Mouse (Mus musculus): Measurements from ENCODE around the gene Adgrg7.

The Adgrg7 gene

DNA sequence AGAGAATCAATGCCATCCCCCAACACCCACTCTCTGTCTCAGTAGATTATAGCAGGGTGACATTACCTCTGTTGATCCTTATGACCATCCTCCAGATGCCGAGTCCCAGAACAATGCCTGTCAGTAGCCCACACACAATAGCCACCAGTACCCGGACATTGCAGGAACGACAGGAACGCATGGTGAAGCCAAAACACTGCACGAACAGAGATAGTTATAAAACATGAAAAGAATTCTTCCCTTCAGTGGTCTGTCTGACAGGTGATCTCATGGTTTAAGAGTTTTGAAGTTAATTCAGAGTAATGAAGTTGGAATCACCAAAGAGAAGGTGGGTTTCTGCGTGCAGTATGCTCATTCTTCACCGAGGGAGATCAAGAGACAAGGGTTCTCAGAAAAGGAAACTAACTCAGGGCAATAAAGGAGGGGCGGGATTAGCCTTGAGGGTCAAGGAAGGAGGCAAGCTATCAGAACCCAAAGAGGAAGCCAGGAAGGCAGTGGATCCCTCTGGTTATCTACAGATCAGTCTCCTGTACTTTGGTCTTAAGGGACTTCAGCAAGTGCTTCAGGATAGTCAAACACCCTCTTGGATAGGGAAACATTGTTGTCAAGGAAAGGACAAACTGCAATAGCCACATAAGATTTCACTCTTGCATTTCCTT is at the start of gene Adgrg7:
Adgrg7 (minus strand) TSS at position 375 of the 659 bp plus-strand sequence.
- DNase-seq (ENCODE audit: low spot score in 2 of 2): no peak

DNA sequence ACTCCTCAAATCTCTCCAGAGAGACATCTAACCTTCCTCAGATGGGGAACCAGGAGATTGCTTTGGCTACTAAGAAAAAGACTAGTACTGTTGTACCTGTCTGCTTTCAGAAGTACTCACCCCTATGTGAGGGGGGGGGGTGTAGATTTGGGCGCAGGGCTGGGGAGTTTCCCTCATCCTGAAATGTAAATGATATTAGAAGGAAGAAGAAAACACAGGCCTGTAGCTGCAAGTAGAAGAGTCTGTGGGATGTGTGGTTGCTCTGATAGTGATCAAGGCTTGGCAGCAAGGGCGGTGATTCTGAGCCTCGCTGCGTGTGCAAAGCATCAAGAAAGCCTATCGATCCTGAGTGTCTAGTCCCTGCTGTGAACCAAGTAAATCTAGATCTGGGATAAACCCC is 47.3 kb upstream of the Adgrg7 start:
- DNase-seq (ENCODE audit: low spot score in 2 of 2): no peak

DNA sequence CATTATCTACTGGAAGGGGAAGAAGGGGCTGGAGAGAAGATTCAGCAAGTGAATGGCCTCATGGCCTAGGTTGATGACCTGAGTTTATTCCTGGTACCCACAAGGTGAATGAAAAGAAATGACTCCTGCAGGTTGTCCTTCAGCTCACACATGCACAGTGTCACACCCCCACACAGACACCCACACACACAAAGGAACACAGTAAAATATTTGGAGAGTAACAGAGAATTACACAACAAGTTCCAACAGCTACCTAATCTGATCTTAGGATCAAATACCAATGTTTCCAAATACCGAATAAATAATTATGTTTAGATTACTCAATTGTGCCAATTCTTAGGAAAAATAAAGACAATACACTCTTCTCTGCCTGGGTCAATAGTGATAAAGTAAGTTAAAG is 37.7 kb upstream of the Adgrg7 start:
- no peak for DNase-seq (ENCODE audit: low spot score in 2 of 2)

DNA sequence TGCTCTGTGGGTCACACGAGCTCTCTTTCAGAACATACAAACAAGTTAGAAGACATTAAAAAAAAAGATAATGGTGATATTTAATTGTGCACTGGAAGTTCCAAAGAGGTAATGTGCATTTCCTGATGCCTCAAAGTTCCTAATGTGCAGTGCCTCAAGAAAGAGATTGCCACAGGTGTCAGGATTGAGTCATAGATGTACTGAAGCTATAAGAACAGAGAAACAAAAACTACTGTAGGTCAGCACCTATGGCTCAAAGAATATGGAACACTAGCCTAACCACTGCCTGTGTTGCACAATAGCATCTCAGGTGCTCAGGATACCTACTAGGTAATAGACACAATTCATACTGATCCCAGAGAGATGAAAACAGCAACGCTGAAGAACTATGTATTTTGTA is 36.3 kb upstream of the Adgrg7 start:
- no peak for DNase-seq (ENCODE audit: low spot score in 2 of 2)

DNA sequence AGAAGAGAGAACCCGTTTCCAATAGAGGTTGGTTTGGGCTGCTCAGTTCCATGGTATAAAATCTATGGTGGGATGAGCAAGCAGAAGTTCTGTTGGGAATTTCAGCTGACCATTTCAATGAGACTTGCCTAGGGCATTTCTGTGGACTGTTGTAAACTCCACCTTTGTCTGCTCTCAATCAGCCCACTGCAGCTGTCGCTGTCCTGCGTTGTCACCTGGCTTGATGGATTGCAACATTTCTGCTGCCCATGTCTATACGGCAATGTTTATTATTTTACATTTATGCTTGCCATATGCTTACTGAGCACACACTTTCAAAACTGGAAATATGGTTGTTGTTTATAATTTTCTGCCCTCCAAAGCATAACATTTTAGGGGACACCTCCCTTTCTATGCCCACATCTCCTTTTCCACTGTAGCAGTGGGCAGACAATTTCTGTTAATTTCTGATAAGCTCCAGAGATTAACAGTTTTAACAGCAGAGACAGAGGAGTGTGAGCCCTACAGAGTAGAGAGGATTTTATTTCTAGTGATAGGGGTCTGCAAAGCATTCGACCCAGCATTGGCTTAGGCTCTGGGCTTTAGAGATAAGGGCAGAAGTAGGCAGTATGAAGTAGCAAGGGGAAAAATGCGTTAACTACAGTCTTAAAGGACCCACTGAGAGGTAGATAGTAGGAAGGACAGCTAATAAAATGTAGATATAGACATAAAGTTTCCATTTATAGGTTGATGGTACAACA is 5.9 kb upstream of the Adgrg7 start:
- DNase-seq (ENCODE audit: low spot score in 2 of 2): no peak

DNA sequence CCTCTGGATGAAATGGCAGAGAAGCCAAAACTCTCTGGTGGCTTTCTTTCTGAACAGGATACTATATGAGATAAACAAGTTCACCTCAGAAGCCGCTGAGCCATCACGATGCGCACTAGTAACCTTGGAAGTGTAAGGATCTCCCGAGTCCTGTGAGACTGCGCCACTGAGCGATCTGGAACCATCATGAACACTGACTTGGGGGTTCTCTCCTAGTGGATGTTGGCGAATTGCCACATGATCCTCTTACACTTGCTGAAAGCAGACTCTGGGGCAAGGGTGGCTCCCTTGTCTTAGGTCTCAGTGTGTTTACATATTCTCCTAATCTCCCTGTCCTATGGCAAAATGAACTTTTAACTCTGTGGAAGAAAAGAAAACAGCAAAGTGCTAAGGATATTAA is 5.3 kb upstream of the Adgrg7 start:
- DNase-seq (ENCODE audit: low spot score in 2 of 2): no peak

DNA sequence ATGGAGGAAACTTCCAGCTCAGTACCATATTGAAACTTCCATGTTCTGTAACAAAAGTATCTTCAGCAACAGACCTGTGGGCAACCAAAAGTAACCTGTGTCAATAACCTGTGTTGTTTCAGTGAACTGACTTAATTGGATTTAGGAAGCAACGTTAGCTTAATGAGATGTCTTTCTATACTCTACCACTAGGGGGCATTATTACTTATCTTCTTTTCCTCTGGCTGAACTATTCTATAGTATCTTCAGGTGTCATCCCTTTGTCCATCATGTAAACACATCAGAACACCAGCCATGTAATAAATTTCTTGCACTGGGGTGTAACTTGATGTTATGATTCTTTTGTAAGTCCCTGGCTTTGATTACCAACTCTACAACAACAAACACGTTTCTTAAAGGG is 4.8 kb upstream of the Adgrg7 start:
- no peak for DNase-seq (ENCODE audit: low spot score in 2 of 2)

DNA sequence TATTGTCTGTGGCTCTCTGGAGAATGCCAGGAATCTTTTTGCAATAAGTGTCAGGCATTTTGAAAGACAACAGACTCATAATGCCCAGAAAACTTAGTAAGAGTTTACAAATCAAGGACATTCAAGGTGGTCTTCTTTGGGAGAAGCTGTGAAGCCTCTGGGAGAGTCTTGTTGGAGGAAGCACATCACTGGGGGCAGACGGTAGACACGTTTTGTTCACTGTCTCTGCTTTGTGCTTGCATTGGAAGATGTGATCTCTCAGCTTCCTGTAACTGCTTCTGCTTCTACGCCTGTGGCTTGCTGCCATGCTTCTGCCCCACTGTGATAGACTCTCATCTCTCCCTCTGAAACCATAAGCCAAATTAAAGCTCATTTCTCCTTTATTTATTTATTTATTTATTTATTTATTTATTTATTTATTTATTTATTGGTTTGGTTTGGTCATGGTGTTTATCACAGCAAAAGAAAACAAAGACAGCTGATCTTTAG is 3.9 kb upstream of the Adgrg7 start:
- DNase-seq (ENCODE audit: low spot score in 2 of 2): no peak

DNA sequence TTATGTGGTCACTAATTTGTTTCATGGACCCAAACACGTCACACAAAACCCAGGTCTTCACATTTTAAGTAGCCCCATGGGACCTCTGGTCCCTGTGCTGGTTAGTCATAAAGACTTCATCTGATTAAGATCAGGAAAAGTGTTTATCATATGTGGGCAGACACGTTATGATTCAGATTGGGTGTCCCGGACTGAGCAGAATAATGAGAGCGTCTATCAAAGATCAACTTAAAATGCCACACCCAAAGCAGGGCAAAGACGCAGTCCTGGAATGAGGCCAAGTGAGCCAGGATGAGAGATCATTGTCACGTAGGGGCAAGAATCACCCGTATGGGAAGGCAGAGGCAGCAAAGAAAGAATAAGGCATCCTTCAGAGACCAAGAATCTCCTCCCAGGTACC is 3.2 kb upstream of the Adgrg7 start:
- no peak for DNase-seq (ENCODE audit: low spot score in 2 of 2)

DNA sequence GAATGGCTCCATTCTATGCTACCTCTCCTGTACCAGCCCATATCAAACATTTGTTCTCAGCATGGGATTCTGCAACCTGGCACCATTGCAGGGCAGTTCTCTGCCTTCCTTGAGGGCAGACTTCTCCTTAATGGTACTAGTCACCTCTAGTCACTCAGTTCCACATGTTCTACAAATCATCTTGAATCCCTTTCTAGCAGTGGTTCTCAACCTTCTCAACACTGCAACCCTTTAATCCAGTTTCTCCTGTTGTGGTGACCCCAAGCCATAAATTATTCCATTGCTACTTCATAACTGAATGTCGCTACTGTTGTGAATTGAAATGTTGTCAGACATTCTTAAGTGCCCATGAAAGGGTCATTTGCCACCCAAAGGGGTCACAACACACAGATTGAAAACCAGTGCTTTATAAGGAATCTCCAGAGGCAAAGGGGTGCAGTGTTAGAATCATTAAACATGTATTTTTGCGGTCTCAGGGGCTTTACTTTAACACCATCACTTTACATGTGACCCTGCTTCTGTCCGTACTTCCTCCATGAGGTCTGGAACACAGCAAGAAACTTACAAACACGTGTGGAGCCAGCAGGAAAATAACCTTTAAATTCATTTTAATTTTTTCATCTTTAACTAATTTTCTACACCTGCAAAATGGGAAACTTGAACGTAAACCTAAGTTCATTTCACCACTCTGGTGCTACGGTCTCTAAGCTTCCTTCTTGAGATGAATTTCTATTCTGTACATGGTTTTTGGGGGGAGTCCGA is 1.1 kb downstream of the Adgrg7 start:
- DNase-seq (ENCODE audit: low spot score in 2 of 2): no peak

DNA sequence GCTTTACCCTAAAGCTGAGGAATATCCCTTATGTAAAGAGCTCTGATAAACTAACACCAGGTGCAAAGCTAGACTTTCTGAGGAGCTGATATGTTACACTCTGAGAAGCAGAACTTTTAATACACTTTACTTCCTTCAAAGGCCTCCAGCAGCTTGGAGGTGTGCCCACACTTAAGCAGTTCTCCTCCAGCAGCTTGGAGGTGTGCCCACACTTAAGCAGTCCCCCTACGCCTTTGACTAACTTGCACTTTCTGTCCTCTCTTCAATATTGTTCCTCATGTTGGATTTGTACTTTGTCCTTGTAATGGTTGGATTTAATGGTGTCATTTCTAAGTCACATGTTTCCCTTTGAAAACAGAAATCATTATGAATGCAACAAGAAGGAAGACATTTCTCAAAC is 1.9 kb downstream of the Adgrg7 start:
- DNase-seq (ENCODE audit: low spot score in 2 of 2): no peak

DNA sequence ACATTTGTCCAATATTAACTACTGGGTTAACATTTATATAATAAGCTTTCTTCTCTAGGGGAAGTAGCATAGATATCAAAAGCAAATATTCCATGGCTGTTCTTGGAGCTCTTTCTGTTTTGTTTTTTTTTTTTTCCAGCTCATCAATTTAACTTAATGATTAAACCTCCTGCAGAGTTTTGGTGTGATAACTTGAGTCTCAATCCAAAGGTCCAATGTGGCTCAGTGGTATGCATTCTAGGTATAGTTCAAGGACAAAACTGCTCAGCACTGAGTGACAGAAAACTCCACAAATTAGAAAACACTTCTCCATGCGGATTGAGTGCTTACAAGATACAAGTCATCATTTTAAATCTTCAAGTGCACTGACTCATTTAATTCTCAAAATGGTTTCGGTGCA is 9.7 kb downstream of the Adgrg7 start:
- DNase-seq (ENCODE audit: low spot score in 2 of 2): no peak

DNA sequence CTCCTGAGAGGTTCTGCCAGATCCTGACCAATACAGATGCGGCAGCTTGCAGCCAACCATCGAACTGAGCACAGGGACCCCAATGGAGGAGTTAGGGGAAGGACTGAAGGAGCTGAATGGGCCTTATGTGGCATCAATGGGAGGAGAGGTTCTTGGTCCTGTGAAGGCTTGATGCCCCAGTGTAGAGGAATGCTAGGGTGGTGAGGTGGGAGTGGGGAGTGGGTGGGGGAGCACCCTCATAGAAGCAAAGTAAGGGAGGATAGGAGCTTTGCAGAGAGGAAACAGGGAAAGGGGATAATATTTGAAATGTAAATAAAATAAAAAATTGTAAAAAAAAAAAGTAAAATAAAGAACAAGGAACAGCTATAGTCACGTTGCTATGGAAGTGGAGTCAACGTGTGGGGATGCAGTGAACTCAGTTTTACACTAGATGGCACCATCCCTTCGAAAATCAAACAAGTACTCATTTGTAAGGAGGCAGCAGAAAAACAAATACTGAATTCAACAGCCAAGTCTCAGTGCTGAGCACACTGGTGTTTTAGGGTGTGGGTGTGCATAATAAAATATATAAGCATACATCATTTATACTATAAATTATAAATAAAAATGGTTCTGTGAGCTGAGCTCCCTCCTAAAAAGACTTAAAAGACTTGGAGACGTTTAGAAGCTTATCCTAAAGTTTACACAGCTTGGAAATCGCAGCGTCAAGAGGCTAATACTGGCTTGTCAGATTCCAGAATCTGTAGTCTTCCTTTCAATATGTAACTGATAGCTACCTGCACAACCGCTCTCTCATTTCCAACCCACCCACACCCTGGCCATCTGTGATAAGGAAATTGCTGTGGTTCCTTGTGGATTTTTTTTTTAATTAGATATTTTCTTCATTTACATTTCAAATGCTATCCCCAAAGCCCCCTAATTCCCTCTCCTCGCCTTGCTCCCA is 24.2 kb downstream of the Adgrg7 start:
- peak; percentile 71 for DNase-seq (ENCODE audit: low spot score in 2 of 2)

DNA sequence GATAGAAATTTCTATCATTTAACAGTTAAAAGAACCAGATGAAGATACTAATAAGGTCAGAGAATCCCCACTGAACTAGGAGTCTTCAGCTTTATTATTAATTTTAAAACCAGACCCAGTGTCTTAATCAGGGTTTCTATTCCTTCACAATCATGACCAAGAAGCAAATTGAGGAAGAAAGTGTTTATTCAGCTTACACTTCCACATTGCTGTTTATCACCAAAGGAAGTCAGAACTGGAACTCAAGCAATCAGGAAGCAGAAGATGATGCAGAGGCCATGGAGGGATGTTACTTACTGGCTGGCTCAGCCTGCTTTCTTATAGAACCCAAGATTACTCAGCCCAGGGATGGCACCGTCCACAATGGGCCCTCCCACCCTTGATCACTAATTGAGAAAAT is 66.6 kb downstream of the Adgrg7 start:
- DNase-seq (ENCODE audit: low spot score in 2 of 2): no peak

DNA sequence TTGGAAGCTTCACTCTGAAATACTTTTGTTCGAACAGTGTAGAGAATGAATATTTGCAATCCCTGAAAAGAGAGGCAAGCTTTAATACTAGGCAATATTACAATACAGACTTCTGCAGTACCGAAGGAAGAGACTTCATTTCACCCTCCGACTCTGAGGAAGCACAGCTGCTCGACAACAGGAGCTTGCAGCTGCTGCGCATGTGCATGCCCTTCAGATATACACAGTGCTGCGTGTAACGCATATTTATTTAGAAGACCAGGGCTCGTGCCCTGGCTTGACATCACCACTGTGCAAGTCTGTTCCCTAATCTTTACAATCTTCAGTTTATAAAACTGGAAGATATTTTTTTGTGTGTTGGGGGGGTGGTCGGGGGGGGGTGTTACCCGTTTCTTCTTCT is 70.7 kb downstream of the Adgrg7 start:
- no peak for DNase-seq (ENCODE audit: low spot score in 2 of 2)

DNA sequence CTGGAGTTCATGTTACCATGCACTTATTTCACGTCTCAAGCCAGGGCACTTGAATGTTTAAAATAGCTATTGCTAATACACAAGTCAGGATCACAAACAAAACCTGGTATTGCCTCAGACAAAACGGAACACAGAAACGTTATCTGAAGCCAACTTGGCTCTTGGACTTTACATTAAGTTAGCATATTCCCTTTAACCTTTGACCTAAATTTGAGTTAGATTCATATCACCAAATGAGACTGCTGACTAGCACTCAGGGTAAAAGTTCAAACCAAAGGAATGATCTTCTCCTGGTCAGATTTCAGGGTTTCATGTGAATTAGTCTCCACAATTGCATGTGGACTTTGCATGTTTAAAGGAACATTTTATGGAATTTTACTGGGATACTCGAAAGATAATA is 73.3 kb downstream of the Adgrg7 start:
- no peak for DNase-seq (ENCODE audit: low spot score in 2 of 2)

DNA sequence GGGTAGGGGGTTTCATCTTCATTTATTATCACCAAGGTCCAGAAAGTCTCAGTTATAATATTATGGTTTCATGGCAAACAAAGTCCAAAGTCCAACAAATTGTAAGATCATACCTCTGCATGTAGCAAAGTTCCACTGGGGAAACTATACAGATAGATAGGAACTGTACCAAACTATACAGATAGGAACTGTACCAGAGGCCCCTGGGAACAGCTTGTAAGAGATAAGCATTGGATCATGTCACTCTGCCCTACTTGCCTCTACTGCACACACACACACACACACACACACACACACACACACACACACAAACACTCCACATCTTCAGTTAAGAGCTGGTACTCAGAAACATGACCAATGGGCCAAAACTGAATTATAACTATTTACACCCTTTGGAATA is 76.6 kb downstream of the Adgrg7 start:
- no peak for DNase-seq (ENCODE audit: low spot score in 2 of 2)

DNA sequence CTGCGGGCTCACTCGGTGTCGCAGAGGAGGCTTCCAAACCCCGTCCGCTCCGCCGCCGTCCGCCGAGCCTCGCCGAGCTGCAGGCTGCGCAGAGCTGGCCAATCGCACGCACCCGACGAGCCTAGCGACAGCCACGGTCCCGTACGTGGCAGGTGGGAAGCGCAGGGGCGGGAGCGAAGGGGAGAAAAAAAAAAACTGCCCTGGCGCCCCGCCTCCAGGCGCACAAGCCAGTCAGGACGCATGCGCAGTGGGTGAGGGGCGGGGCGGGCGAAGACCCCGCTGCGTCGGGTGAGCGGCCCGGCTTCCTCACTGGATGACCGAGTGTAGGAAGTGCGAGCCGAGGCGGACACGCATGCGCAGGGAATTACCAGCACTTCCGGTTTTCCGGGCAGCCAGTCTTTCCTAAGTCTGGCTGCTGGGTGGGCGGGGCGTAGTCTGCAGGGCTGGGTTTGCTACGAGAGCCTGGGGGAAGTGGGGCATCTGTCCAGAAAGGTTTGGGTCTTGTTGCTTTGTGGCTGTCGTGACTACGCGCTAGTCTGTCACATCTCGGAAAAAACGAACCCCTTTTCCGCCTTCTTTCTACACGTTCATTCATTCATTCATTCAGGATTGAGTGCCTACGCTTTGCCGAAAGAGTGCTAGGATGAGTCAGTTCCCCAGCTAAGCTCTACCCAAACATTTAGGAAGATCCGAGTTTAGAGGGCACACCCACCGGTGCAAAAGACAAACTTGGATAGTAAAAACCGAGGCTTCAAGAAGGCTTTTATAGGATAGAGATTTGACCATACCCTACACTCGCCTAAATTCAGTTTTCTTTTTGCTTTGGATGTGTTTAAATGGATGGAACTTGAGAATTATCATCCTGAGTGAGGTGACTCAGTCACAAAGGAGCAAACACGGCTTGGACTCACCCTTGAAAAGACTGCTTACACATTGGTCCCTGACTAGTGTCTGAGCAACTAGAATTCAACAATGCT is 78.1 kb downstream of the Adgrg7 start, which contains the start of gene Tfg:
Tfg (minus strand) TSS at position 227 of the 977 bp plus-strand sequence.
- peak; percentile 100 for DNase-seq (ENCODE audit: low spot score in 2 of 2)

DNA sequence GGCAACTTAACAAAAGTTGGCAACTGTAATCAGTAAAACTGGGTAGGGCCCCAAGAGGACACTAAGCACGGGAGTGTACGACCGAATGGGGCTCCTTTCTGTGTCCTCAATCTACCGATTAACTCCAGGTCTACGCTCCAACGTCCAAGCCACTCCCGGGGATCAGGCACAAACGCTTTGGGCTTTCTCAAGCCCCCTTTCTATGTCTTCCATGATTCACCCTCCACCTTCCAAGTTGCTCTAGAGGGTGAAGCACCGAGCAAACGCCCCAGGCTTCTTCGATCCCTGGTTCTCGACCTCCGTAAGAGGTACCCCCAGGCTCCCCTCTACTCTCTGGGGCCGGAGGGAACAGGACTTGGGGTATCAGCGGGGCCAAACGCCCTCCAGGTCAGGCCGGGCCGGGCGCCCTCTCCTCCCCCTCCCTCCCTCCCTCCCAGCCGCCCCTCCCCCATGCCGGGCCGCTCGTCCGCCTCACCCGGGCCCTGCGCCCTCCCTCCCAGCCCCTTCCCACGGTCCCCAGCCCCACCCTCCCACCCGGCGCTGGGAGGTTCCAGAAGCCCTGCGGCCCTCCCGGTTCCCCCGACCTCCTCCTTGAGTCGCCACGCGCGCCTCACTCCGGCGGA is 79.0 kb downstream of the Adgrg7 start:
- peak in 1 of 2 experiments; percentile 43 for DNase-seq (ENCODE audit: low spot score in 2 of 2)

DNA sequence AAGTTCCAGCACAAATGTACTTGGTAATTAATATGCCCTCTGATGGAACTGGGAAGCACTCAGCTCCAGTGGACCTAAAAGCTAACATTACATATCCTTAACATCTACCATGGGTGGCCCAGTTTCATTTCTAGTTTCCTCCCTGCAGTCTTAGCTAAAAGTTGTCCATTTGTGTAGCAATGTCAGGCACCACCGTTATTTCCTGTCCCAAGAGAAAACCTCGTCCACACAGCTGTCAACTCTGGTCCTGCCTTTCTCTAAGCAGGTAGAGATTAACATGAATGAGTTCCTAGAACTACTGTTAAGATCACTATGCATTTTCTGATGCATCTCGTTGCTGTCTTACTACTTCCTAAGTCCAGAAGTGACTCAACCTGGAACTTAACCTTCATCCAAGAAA is 80.0 kb downstream of the Adgrg7 start:
- DNase-seq (ENCODE audit: low spot score in 2 of 2): no peak
